Mouse (Mus musculus): ENCODE results near the gene RPS10-NUDT3. TPM values are rescaled to one million over a fixed set of nuclear protein-coding genes. Genes with fewer than 3 reads are reported as not detected.

Gene RPS10-NUDT3
- polyA plus RNA-seq (2017; shearing (Covaris generic)), result not detected

DNA sequence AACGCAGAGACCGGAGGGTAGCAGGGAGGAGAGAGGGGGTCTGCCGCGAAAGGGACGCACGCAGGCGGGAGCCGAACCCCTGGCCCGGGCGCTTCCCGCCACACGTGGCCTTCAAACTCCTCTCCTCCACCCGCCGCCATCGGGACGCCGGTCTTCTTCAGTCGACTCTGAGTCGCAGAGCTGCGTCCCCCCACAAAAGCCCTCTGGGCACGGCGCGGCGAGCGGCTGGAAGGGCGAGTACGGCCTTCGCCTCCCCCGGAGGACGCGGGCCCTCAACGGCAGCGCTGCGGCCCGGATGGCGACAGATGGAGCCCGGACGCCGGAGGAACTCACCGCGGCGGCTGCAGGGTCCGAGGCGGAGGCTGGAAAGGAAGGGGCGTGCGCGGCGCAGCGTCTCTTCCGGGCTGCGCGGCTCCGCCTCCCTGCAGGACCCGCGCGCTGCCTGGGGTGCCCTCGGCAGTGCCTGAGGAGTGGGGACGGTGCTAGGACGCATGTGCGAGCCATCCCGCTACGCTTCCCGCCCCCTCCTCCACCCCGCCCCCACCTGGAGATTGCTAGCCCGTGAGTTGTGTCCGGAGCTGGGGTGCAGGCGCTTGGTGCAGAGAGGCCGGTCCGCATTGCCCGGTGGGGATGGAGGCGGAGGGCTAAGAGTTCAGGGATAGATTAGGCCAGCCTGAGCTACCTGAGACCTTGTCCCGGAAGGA is at the start of gene RPS10-NUDT3:
RPS10-NUDT3 (minus strand) TSS at position 352 of the 704 bp plus-strand sequence.

DNA sequence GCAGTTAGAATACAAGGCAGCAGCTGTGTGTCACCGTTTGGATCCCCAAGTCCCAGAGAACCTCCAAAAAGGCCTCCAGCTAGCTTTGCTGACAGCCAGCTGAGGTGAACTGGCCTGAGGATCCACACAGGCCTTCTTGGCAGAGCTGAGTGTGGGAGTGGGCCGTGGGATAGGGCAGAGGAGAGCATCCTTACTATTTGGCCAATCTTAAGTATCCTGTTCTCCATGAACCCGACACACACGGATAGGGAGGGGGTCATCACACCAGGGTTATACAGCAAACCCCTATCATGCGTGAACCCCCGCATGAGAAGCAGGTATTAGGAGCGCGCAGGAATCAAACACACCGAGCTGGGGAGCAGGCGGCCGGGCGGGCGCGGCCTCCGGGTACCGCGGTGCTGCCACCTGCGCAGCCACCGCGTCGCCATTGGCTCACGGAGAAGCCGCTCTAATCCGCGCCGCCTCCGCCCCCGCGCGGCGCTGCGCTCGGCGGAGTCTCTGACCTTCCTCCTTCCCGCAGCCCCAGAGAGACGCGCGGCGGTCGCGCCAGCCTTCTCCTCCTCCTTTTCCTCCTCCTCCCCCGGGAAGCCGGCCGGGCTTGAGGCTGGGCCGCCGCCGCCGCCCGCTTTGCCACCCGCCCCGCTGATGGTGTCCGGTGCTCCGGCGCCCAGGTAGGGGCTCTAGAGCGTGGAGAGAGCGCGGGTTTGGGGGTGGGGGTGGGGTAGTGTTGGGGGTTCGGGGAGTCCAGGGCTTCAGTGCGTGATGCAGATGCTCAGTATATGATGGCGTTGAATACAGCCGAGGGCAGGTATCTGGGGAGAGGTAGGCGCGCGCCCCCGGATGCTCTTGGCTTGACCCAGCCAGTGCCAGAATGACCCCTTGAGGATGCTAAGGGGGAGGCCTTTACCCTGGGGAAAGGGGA is 20.3 kb upstream of the RPS10-NUDT3 start, which contains the start of gene Pacsin1:
Pacsin1 (plus strand) TSS at position 421 of the 922 bp plus-strand sequence.

GRCm38 (mm10) chr17:27636132-27637020 is 1.4 kb upstream of the RPS10-NUDT3 start, which contains the start of gene Rps10:
TSS of gene Rps10 (minus strand) at chr17:27636669.

GRCm38 (mm10) chr17:27623360-27624326 is 11.4 kb downstream of the RPS10-NUDT3 start, which contains the start of gene Nudt3:
TSS of gene Nudt3 (minus strand) at chr17:27623495.

DNA sequence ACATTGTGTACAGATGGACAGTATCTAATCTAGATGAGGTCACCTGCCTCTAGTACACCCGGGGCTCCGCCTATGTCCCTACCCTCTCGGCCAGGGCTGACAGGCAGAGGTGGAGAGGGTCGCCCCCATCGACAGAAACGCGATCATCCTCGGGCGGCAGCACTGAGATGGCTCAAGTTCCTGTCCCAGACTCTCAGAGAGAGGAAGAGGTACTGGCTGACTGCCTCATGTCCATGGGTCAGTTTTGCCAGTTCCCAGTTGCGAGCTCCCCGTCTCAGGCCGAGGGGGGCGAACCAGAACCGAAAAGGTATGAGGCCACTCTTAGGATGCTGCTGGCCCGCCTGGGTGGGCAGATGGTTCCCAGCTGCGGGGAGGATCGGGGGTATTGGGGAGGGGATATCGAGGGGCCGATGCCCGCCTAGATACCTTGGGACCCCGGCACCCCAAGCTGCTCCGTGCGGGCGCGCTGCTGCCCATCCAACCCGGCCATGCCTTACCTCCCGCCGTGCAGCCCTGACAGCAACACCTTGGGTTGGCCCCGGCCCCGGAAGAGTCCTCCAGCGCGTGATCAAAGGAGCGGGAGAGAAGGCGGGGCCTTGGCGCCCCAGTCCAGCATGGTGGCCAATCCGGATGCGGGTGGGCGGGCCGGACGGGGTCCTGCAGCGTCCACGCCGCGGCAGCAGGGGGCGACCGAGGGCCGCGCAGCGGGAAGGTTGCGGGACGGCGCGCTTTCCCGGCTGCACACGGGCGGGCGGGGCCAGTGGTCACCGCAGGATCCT is 69.7 kb downstream of the RPS10-NUDT3 start, which contains the start of gene AI413582:
AI413582 (minus strand) TSS at position 594 of the 779 bp plus-strand sequence.

GRCm38 (mm10) chr17:27556315-27557011 is 78.6 kb downstream of the RPS10-NUDT3 start, which contains the start of gene Hmga1:
TSS of gene Hmga1 (plus strand) at chr17:27556497.

Other genes starting within 250 kb of the RPS10-NUDT3 start
- gene Grm4, start 113.8 kb downstream of the RPS10-NUDT3 start, polyA plus RNA-seq (2017; shearing (Covaris generic)), result under 1 TPM in 1 of 2 experiments, not detected in 1; 0.66 TPM
- 10 to 100 TPM; 73.6 to 75.1 TPM for gene Hmga1, start 78.7 kb downstream of the RPS10-NUDT3 start, polyA plus RNA-seq (2017; shearing (Covaris generic))
- gene AI413582, start 69.5 kb downstream of the RPS10-NUDT3 start, polyA plus RNA-seq (2017; shearing (Covaris generic)), result 100 to 1,000 TPM; 125 to 170 TPM
- gene Nudt3, start 11.7 kb downstream of the RPS10-NUDT3 start, polyA plus RNA-seq (2017; shearing (Covaris generic)), result 10 to 100 TPM; 76.6 to 97.6 TPM
- gene Rps10, start 1.4 kb upstream of the RPS10-NUDT3 start, polyA plus RNA-seq (2017; shearing (Covaris generic)), result 100 to 1,000 TPM; 914 to 952 TPM
- gene Pacsin1, start 20.3 kb upstream of the RPS10-NUDT3 start, polyA plus RNA-seq (2017; shearing (Covaris generic)), result 10 to 100 TPM; 59.2 to 67.8 TPM
- 1 to 10 TPM in 1 of 2 experiments, under 1 TPM in 1; 0.57 to 2.9 TPM for gene Spdef, start 93.7 kb upstream of the RPS10-NUDT3 start, polyA plus RNA-seq (2017; shearing (Covaris generic))
- gene D17Wsu92e, start 185.4 kb upstream of the RPS10-NUDT3 start, polyA plus RNA-seq (2017; shearing (Covaris generic)), result 10 to 100 TPM; 19.5 to 35.5 TPM
- 100 to 1,000 TPM; 165 to 185 TPM for gene Snrpc, start 202.9 kb upstream of the RPS10-NUDT3 start, polyA plus RNA-seq (2017; shearing (Covaris generic))
- 1 to 10 TPM; 2.6 to 3.0 TPM for gene Uhrf1bp1, start 221.2 kb upstream of the RPS10-NUDT3 start, polyA plus RNA-seq (2017; shearing (Covaris generic))